Mouse (Mus musculus): Measurements from ENCODE around the gene Ano2. TPM values are rescaled to one million over a fixed set of nuclear protein-coding genes. Genes with fewer than 3 reads are reported as not detected.

The Ano2 gene
- polyA plus RNA-seq (2017; shearing (Covaris generic)), result 0.27 TPM

GRCm38 (mm10) chr6:125690057-125690703 is at the start of gene Ano2:
Ano2 (plus strand) TSS chr6:125690419.

Other genes starting within 250 kb of the Ano2 start
- gene Cd9, start 195.6 kb upstream of the Ano2 start, polyA plus RNA-seq (2017; shearing (Covaris generic)), result 192 TPM
- 0.85 TPM for gene Vwf, start 143.6 kb upstream of the Ano2 start, polyA plus RNA-seq (2017; shearing (Covaris generic))

Data from effector memory CD4-positive, alpha-beta T cell, adult 7 months (primary cell).